Comparison of ENCODE assay signal across 32 mouse cellular contexts in genomic region chr2:181342766-181343165, GRCm38 (mm10). TPM values are rescaled to one million over a fixed set of nuclear protein-coding genes. Genes with fewer than 3 reads are reported as not detected.
DNase-seq lines count a peak whose midpoint lies in the region; ATAC-seq and TF ChIP-seq lines count a peak whose summit lies in the region.
"Had no signal": no experiment of that assay in that cellular context is flagged by ENCODE, and none has a peak within 500 bp of the region (broad histone marks: within the 10 kb centered on the region; RNA-seq: fewer than 3 reads in every experiment).

No protein-coding gene starts in this region.

- H3K27me3 ChIP-seq in heart, embryonic 10.5 days (ENCODE audit: insufficient read depth, poor library complexity, severe bottlenecking): no peaks in the 10 kb centered on the region
- H3K27me3 ChIP-seq in heart, embryonic 12.5 days (replicated peaks): no peaks in the 10 kb centered on the region
- H3K27me3 ChIP-seq in heart, postnatal 0 days (ENCODE audit: control insufficient read depth, insufficient read depth, low read length): no peaks in the 10 kb centered on the region
- no peaks in the 10 kb centered on the region for H3K27me3 ChIP-seq in forebrain, embryonic 10.5 days (ENCODE audit: poor library complexity, severe bottlenecking)
- H3K27me3 ChIP-seq: CH12.LX; embryonic facial prominence, embryonic 15.5 days; forebrain, embryonic 13.5 days; midbrain, embryonic 15.5 days; neural tube, embryonic 15.5 days had no signal

- H3K4me3 ChIP-seq in heart, embryonic 10.5 days: no peak overlapping the region
- no peak overlapping the region for H3K4me3 ChIP-seq in heart, embryonic 12.5 days
- H3K4me3 ChIP-seq in heart, postnatal 0 days (ENCODE audit: low read depth, low read length): no peak overlapping the region
- no peak overlapping the region for H3K4me3 ChIP-seq in forebrain, embryonic 10.5 days
- H3K4me3 ChIP-seq: embryonic facial prominence, embryonic 10.5 days; embryonic facial prominence, embryonic 15.5 days; forebrain, embryonic 13.5 days; midbrain, embryonic 10.5 days; midbrain, embryonic 15.5 days; neural tube, embryonic 15.5 days had no signal

- 82% methylated on average over 6 of the region's 6 CpGs for WGBS in heart, embryonic 10.5 days
- 61% methylated on average over 6 of the region's 6 CpGs for WGBS in heart, embryonic 12.5 days
- 19% methylated on average over 6 of the region's 6 CpGs for WGBS in heart, postnatal 0 days
- WGBS in forebrain, embryonic 10.5 days: 92% methylated on average over 6 of the region's 6 CpGs

- peak; percentile 71 for ATAC-seq in heart, embryonic 12.5 days (ENCODE audit: insufficient number of reproducible peaks, low FRiP score)
- ATAC-seq in heart, postnatal 0 days (ENCODE audit: insufficient read depth, low read depth): peak; percentile 87
- ATAC-seq: activated CD4-positive, CD25-positive, alpha-beta regulatory T cell, adult 4 months; forebrain, embryonic 13.5 days; intestine, postnatal 0 days; midbrain, embryonic 15.5 days had no signal

- no peaks in the 10 kb centered on the region for H3K4me1 ChIP-seq in heart, embryonic 10.5 days
- peaks cover 14% of the 10 kb centered on the region for H3K4me1 ChIP-seq in heart, embryonic 12.5 days (replicated peaks)
- H3K4me1 ChIP-seq in heart, postnatal 0 days (ENCODE audit: control insufficient read depth, insufficient read depth): peaks cover 11% of the 10 kb centered on the region
- H3K4me1 ChIP-seq in forebrain, embryonic 10.5 days: no peaks in the 10 kb centered on the region
- H3K4me1 ChIP-seq: embryonic facial prominence, embryonic 10.5 days; embryonic facial prominence, embryonic 15.5 days; forebrain, embryonic 13.5 days; midbrain, embryonic 10.5 days; midbrain, embryonic 15.5 days; neural tube, embryonic 15.5 days had no signal

- no peak overlapping the region for H3K27ac ChIP-seq in heart, embryonic 10.5 days
- peak overlapping the region; percentile 51 for H3K27ac ChIP-seq in heart, embryonic 12.5 days (ENCODE audit: poor library complexity, severe bottlenecking)
- peak overlapping the region; percentile 38; the same call in 1 of the 2 replicates for H3K27ac ChIP-seq in heart, postnatal 0 days (ENCODE audit: low read depth)
- H3K27ac ChIP-seq in forebrain, embryonic 10.5 days: no peak overlapping the region
- H3K27ac ChIP-seq: embryonic facial prominence, embryonic 10.5 days; embryonic facial prominence, embryonic 15.5 days; forebrain, embryonic 13.5 days; hindbrain, embryonic 14.5 days; liver, embryonic 14.5 days; midbrain, embryonic 10.5 days; midbrain, embryonic 15.5 days; neural tube, embryonic 15.5 days had no signal

- peaks cover 90% of the 10 kb centered on the region for H3K36me3 ChIP-seq in heart, embryonic 10.5 days
- H3K36me3 ChIP-seq in heart, embryonic 12.5 days: peaks cover 71% of the 10 kb centered on the region
- H3K36me3 ChIP-seq in heart, postnatal 0 days (replicated peaks; ENCODE audit: control insufficient read depth, insufficient read depth, low read length): peaks cover 58% of the 10 kb centered on the region
- peaks cover 98% of the 10 kb centered on the region for H3K36me3 ChIP-seq in forebrain, embryonic 10.5 days (replicated peaks)

- TF ChIP-seq CTCF in heart, postnatal 0 days (IDR thresholded peaks at IDR 0.05; ENCODE audit: low read depth): no peak

- no peaks in the 10 kb centered on the region for H3K9me3 ChIP-seq in heart, embryonic 10.5 days
- no peaks in the 10 kb centered on the region for H3K9me3 ChIP-seq in heart, embryonic 12.5 days (replicated peaks)
- no peaks in the 10 kb centered on the region for H3K9me3 ChIP-seq in heart, postnatal 0 days (replicated peaks; ENCODE audit: control insufficient read depth, low read length)
- no peaks in the 10 kb centered on the region for H3K9me3 ChIP-seq in forebrain, embryonic 10.5 days
- H3K9me3 ChIP-seq: embryonic facial prominence, embryonic 10.5 days; embryonic facial prominence, embryonic 15.5 days; forebrain, embryonic 13.5 days; midbrain, embryonic 10.5 days; midbrain, embryonic 15.5 days; neural tube, embryonic 15.5 days had no signal

- no peak for TF ChIP-seq EP300 in heart, postnatal 0 days (IDR thresholded peaks at IDR 0.05; ENCODE audit: low read depth)

- no peak overlapping the region for H3K9ac ChIP-seq in heart, embryonic 12.5 days
- H3K9ac ChIP-seq in heart, postnatal 0 days (replicated peaks; ENCODE audit: low read depth, low read length): no peak overlapping the region
- H3K9ac ChIP-seq: embryonic facial prominence, embryonic 15.5 days; forebrain, embryonic 13.5 days; hindbrain, embryonic 14.5 days; liver, embryonic 14.5 days; lung, embryonic 14.5 days; midbrain, embryonic 15.5 days; neural tube, embryonic 15.5 days had no signal

- peak; percentile 94 for DNase-seq in heart, adult 11 months
- DNase-seq in heart, embryonic 10.5 days (ENCODE audit: low spot score): no peak
- peak; percentile 32 for DNase-seq in heart, postnatal 0 days (ENCODE audit: low spot score)
- DNase-seq in forebrain, embryonic 10.5 days (ENCODE audit: extremely low spot score, low spot score): no peak
- DNase-seq in gastrocnemius, adult 18-20 months (ENCODE audit: low spot score): no peak
- DNase-seq in gastrocnemius, postnatal 25 days: no peak
- DNase-seq: adrenal gland, adult 2 months; cerebellum, adult 2 months; cerebellum, postnatal 25 days; gastrocnemius, postnatal 36 days; kidney, adult 9 months; kidney, postnatal 10 days; layer of hippocampus, postnatal 36 days; liver; lung, embryonic 14.5 days; lung, postnatal 14 days; retina, postnatal 1 day; right cerebral cortex, postnatal 25 days; spleen, adult 18-20 months had no signal

- H3K4me2 ChIP-seq in heart, embryonic 12.5 days: no peak overlapping the region
- H3K4me2 ChIP-seq in heart, postnatal 0 days (ENCODE audit: low read depth, low read length): no peak overlapping the region
- H3K4me2 ChIP-seq: embryonic facial prominence, embryonic 15.5 days; forebrain, embryonic 13.5 days; hindbrain, embryonic 14.5 days; lung, embryonic 14.5 days; midbrain, embryonic 15.5 days; neural tube, embryonic 15.5 days had no signal

RNA-seq across cellular contexts. Expression of gene Zgpat, which starts 22.0 kb away (rescaled TPM):
- 36.9 and 38.0 TPM in 2 replicates for polyA plus RNA-seq in heart, embryonic 10.5 days (2016; fragmentation: Nextera tagmentation; extraction: Ambion mirVana)
- 33.8 and 33.9 TPM in 2 replicates for polyA plus RNA-seq in heart, embryonic 12.5 days (2016; fragmentation: Nextera tagmentation; extraction: Ambion mirVana)
- total RNA-seq in heart, postnatal 0 days (2014; rRNA removed; ENCODE audit: low replicate concordance): 26.0 and 38.4 TPM in 2 replicates
- polyA plus RNA-seq in heart, postnatal 0 days (2015; fragmentation: Nextera tagmentation; extraction: Ambion mirVana): 18.7 and 19.2 TPM in 2 replicates
- polyA plus RNA-seq in forebrain, embryonic 10.5 days (2016; fragmentation: Nextera tagmentation; extraction: Ambion mirVana): 43.7 and 47.4 TPM in 2 replicates
- total RNA-seq in gastrocnemius, adult 18-20 months (2021): 10 to 100 TPM; 11.7 to 12.4 TPM
- 10 to 100 TPM; 12.8 to 13.1 TPM for total RNA-seq in gastrocnemius, postnatal 25 days (2021)

RNA-seq across cellular contexts. Expression of gene Arfrp1, which starts 22.4 kb away (rescaled TPM):
- 64.1 and 65.6 TPM in 2 replicates for polyA plus RNA-seq in heart, embryonic 10.5 days (2016; fragmentation: Nextera tagmentation; extraction: Ambion mirVana)
- 50.0 and 54.1 TPM in 2 replicates for polyA plus RNA-seq in heart, embryonic 12.5 days (2016; fragmentation: Nextera tagmentation; extraction: Ambion mirVana)
- 11.4 and 17.9 TPM in 2 replicates for total RNA-seq in heart, postnatal 0 days (2014; rRNA removed; ENCODE audit: low replicate concordance)
- 54.8 and 59.4 TPM in 2 replicates for polyA plus RNA-seq in heart, postnatal 0 days (2015; fragmentation: Nextera tagmentation; extraction: Ambion mirVana)
- 80.0 and 84.5 TPM in 2 replicates for polyA plus RNA-seq in forebrain, embryonic 10.5 days (2016; fragmentation: Nextera tagmentation; extraction: Ambion mirVana)
- 10 to 100 TPM; 23.0 to 26.5 TPM for total RNA-seq in gastrocnemius, adult 18-20 months (2021)
- 10 to 100 TPM; 25.0 to 29.3 TPM for total RNA-seq in gastrocnemius, postnatal 25 days (2021)

RNA-seq across cellular contexts. Expression of gene Rtel1, which starts 23.2 kb away (rescaled TPM):
- polyA plus RNA-seq in heart, embryonic 10.5 days (2016; fragmentation: Nextera tagmentation; extraction: Ambion mirVana): 46.0 and 50.6 TPM in 2 replicates
- 29.0 and 30.0 TPM in 2 replicates for polyA plus RNA-seq in heart, embryonic 12.5 days (2016; fragmentation: Nextera tagmentation; extraction: Ambion mirVana)
- 27.4 and 53.1 TPM in 2 replicates for total RNA-seq in heart, postnatal 0 days (2014; rRNA removed; ENCODE audit: low replicate concordance)
- polyA plus RNA-seq in heart, postnatal 0 days (2015; fragmentation: Nextera tagmentation; extraction: Ambion mirVana): 7.6 and 10.0 TPM in 2 replicates
- polyA plus RNA-seq in forebrain, embryonic 10.5 days (2016; fragmentation: Nextera tagmentation; extraction: Ambion mirVana): 81.3 and 83.6 TPM in 2 replicates
- total RNA-seq in gastrocnemius, adult 18-20 months (2021): 10 to 100 TPM in 1 of 2 experiments, 1 to 10 TPM in 1; 7.3 to 10.8 TPM
- total RNA-seq in gastrocnemius, postnatal 25 days (2021): 10 to 100 TPM in 1 of 2 experiments, 1 to 10 TPM in 1; 9.9 to 14.9 TPM

RNA-seq across cellular contexts. Expression of gene Stmn3, which starts 28.5 kb away (rescaled TPM):
- 0.37 and 1.0 TPM in 2 replicates for polyA plus RNA-seq in heart, embryonic 10.5 days (2016; fragmentation: Nextera tagmentation; extraction: Ambion mirVana)
- 0.45 and 0.80 TPM in 2 replicates for polyA plus RNA-seq in heart, embryonic 12.5 days (2016; fragmentation: Nextera tagmentation; extraction: Ambion mirVana)
- total RNA-seq in heart, postnatal 0 days (2014; rRNA removed; ENCODE audit: low replicate concordance): 0.31 and 2.0 TPM in 2 replicates
- 0.16 and 0.78 TPM in 2 replicates for polyA plus RNA-seq in heart, postnatal 0 days (2015; fragmentation: Nextera tagmentation; extraction: Ambion mirVana)
- polyA plus RNA-seq in forebrain, embryonic 10.5 days (2016; fragmentation: Nextera tagmentation; extraction: Ambion mirVana): 56.4 and 76.0 TPM in 2 replicates
- not detected for total RNA-seq in gastrocnemius, adult 18-20 months (2021)
- under 1 TPM in 1 of 2 experiments, not detected in 1; 0.32 TPM for total RNA-seq in gastrocnemius, postnatal 25 days (2021)
- total RNA-seq: CH12.LX; megakaryocyte progenitor cell, adult 5-6 weeks had no signal

RNA-seq across cellular contexts. Expression of gene Lime1, which starts 37.1 kb away (rescaled TPM):
- 16.5 and 20.5 TPM in 2 replicates for polyA plus RNA-seq in heart, embryonic 10.5 days (2016; fragmentation: Nextera tagmentation; extraction: Ambion mirVana)
- 16.2 and 16.9 TPM in 2 replicates for polyA plus RNA-seq in heart, embryonic 12.5 days (2016; fragmentation: Nextera tagmentation; extraction: Ambion mirVana)
- 11.1 and 21.1 TPM in 2 replicates for total RNA-seq in heart, postnatal 0 days (2014; rRNA removed; ENCODE audit: low replicate concordance)
- 5.9 and 7.6 TPM in 2 replicates for polyA plus RNA-seq in heart, postnatal 0 days (2015; fragmentation: Nextera tagmentation; extraction: Ambion mirVana)
- polyA plus RNA-seq in forebrain, embryonic 10.5 days (2016; fragmentation: Nextera tagmentation; extraction: Ambion mirVana): 29.8 TPM in 2 replicates
- total RNA-seq in gastrocnemius, adult 18-20 months (2021): 1 to 10 TPM; 3.8 to 4.5 TPM
- total RNA-seq in gastrocnemius, postnatal 25 days (2021): 1 to 10 TPM; 4.2 to 5.5 TPM

Comparison
In these comparisons a context has a peak if more than half of its experiments do, and no peak if none do; other contexts are left out.
1. DNase-seq: peak in heart, adult 11 months (single experiment) and heart, postnatal 0 days (single experiment); none in heart, embryonic 10.5 days (single experiment), forebrain, embryonic 10.5 days (single experiment), gastrocnemius, adult 18-20 months (single experiment) and gastrocnemius, postnatal 25 days (single experiment).
2. H3K27ac ChIP-seq: peak in heart, embryonic 12.5 days (single experiment) and heart, postnatal 0 days (single experiment); none in heart, embryonic 10.5 days (single experiment) and forebrain, embryonic 10.5 days (single experiment).